Mouse (Mus musculus) layer of hippocampus, adult 9-11 months (tissue): ENCODE measurements at regions not wholly inside any gene's neighbourhood (a gene's known extent, or its start where the extent isn't known, plus 50 kb on each side); places are given as distances from the start of the nearest gene placed in this dataset.
A peak's percentile ranks its signal among the peaks of the same experiment; 100 is the strongest.

Experiments
- DNase-seq: peaks from one replicate; pipeline ENCODE4 v3.0.0; 2022

DNA sequence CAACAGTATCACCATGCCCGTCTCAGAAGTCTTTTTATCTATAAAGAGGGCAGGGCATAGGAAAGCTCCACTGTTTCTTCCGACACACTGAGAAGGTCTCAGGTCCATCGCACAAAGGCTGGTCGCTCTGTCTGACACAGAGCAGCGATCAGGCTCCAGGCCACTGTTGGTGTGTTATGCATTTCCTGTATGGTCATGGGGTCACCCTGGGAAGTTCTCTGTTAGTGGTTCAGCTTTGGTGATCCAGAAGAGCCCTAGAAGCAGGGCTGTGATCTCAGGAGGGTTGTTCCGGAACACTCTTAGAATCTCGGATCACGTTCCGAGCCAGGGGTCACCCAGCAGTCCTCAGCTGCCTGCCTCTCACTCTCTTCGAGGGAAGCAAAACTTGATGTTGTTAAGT lies 150.7 kb downstream of the Qrsl1 start:
- peak; percentile 8 for DNase-seq

DNA sequence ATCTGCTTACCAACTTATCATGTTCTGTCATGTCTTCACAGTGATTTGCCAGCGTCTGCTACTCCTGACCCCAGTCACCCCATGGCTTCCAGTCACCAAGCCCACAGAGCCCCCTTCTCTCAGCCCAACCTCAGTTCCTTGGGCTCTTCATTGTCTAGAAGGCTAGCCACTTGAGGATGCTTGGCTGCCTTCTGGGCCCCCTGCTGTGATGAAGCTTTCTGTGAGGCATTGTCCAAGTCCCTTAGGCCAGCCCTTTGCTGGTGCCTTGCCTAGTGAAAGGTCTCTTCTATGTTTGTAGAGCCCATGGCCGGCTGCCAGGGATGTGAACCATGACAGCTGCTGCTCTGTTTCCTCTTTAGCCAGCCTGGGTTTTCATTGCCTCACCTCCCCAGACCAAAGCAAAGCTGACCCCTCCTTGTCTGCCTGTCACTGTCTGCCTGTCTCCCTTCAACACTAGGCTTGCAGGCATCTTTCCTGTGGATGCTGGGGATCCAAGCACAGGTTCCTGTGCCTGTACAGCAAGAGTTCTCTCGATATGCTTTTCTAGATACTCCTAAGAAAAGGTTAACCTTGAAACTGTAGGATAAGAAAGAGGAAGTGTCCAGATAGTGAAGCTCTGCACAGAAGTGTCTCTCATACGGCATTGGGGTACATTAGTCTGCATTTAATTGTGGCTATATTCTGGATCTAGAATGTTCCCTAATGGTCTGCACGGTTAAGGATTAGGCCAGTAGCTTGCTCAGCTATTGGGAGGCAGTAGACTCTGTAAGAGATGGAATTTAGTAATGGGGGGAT lies 149.5 kb downstream of the Qrsl1 start:
- peak; percentile 78 for DNase-seq

DNA sequence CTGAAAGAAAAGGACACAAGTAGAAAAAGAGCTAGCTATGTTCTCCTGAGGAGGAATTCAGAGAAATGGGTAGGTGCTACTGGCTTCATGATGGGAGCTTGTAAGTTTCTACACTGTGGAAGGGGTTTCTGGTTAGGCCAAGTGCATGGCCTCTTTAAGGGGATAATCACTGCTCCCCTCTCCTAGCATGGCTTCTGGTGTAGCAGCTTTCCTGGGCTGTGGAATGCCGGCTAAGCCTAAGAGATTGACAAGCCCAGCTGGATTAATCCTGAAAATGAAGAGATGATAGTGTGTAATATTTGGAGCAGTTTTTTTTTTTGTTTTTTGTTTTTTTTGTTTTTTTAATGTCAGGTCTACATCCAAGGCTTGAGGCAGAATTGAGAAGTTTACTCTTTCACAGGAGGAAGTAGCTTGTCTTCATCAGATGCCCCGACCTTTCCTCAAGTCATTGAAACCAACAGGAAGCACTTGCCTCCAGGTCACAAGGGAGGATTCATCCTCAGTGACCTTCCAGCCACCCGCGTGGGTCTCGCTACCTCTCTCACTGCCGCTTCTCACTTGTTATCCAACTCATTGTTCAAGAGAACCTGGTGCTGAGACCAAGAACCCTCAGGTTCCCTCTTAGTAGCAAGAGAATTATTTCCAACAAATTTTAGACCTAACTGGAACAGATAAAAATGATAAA lies 144.5 kb downstream of the Qrsl1 start:
- DNase-seq = no peak

DNA sequence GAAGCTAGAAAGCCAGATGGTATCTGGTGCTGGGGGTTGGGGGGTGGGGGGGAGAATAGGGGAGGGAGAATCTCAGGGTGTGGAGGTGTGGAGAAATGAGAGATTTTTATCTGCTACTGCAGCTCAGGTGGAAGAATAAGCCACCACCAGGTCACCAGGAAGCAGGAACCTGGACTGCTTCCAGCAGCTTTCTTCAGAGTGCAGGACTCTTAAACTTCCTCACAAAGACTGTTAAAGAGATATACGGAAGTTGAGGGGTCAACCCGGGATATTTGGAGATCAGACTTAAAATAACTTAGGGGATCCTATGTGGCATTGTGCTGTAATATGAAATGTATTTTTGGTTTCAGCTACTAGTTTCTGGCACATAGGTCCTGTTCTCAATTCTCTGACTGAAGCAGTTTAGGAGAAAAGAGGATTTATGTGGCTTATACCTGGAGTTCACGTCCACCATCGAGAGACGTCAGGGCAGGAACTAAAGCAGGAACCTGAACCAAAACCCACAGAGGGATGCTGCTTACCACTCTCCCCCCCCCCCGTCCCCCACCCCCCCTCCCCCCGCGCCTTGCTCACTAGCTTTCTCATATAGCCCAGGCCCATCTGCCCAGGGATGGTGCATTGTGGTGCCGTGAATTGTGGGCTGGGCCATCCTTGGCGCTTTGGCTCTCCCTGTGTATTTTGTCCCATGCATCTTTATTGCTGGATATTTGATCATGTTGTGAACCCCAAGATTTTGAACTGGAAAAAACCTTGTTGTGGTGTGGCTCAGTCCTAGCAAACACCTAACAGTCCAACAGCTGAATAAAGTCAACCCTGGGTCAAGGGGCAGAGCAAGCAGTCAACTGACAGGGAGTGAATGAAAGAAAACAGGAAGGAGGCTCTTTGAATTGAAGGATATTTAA lies 143.2 kb downstream of the Qrsl1 start:
- DNase-seq = no peak

DNA sequence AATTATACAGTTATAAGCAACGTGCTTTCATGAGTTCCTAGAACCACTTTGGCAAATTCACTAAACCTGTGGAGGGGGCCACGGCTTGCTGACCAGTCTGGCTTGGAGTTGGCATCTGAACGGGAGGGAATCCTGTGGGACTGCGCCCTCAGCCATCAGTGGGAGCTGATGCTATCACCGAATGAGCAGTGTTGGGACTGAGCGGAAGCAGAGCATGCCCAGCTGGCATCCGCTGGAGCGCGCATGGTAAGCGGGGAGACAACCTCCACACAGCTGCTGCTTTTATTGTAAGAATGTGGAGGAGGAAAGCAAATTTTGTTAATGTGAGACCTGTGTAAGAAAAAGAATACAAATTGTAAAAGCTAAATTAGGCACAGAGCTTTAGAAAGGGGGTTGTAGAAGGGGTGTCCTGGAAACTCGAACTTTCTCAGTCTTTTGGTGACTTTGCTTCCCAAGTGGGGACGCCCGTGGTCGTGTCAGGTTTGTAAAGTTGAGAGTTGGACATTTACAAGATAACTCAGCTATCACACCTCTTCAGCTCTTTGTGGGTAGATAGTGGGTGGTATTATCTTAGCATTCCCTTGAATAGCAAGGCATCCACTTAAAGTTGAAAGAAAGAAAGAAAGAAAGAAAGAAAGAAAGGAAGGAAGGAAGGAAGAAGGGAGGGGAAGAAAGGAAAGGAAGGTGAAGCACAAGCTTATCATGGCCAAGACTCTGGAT lies 142.2 kb downstream of the Qrsl1 start:
- peak; percentile 13 for DNase-seq

DNA sequence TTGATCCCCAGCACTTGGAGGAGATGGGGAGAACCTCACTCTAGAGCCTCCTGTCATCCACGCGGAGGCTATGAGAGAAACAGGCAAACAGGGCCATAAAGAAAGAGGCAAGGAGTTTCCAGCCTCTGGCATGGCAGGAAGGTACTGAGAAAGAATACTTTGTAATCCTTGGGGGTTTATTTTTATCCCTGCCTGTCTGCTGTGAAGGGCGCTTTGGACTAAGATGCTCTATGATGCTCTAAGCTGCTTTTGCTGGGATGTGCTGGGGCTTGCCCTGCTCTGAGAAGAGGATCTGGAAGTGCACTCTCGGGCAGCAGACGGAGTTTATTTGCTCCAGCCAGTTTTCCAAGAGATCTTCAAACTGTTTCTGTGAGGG lies 141.7 kb downstream of the Qrsl1 start:
- DNase-seq = no peak

DNA sequence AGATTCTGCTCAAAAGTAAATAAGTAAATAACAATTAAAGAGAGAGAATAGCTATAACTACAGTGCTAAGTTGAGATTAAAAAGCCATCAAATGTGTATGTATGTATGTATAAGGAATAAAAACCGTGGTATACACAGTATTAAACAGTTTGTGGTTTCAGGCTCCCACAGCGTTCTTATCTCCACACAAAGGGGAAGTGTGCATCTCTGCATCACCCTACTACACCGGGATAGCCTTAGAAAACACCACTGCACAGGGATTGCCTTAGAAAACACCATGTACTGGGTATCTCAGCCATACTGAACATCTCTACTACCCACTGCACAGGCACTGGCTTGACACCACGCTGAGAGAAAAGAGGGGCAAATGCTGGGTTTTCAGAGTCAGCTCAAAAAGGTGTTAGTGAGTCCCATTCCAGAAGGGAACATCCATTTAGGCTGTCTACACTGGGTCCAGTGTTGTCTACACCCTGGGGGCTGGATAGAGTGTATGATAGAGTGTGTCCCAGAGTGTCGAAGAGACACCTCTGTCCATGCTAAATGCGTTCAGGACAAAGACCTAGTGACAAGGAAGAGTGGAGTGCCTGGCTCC lies 139.5 kb downstream of the Qrsl1 start:
- DNase-seq = no peak

DNA sequence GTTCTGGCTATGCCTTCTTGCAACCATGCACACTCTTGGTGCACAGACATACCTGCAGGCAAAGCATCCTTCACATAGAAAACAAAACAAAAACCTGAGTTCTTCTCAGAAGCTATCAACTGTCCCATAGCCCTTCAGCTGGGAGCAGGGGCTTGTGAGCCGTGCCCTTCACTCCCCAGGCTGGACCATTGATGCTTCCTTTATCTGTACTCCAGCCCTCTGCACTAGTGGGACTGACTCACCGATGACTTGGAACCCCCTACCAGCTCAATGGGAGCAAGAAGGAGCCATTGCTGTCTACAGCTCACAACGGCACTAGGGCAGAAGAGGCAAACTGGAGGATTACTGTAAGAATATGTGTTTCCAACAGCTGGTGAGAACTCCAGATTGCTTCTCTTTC lies 137.0 kb downstream of the Qrsl1 start:
- DNase-seq = no peak

DNA sequence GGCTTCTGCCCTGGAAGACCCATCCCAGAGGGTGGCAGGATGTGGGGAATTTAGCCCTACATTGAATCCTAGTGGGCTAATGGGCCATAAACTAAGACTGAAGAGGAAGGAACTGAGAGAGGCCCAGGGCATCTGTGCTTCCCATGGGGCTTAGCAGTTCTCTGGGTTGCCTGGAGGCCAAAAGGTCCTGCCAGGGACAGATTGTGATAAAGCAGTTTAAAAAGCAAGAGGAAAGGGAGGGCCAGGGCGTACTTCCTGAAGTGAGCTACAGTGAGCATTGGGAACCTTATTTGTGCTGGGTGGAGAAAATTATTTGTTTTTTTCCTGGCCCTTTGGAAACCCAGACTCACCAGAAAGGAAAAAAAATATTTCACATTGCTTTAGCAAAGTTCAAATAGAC lies 136.3 kb downstream of the Qrsl1 start:
- no peak for DNase-seq

DNA sequence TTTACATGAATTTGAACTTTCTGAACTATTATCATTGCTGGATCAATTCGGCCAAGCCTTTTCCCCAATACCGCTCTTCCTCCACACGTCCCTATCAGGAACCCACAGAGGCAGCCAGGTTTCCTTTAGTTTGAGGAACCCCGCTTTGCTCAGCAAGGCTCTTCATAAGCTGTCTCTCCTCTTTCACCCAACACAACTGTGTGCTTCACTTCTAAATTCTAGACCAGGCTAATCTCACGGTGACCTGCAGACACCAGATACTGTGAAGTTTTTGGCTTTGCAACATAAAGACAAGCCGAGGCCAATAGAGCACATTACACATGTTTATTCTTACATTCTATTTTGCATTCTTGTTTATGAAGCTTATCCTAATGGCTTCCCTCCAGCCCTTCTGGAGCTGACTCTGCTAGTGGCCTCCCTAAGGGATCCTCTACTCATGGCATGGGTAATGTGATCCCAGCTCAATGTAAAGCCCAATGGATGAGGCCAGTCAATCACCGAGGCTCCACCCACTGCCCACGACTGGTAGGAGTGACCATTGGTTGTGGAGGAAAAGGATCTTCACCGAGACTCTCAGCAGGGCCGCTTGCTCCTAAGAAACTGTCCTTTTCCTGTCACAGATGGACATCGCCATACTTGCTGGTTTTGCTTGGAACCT lies 135.6 kb downstream of the Qrsl1 start:
- DNase-seq = no peak

DNA sequence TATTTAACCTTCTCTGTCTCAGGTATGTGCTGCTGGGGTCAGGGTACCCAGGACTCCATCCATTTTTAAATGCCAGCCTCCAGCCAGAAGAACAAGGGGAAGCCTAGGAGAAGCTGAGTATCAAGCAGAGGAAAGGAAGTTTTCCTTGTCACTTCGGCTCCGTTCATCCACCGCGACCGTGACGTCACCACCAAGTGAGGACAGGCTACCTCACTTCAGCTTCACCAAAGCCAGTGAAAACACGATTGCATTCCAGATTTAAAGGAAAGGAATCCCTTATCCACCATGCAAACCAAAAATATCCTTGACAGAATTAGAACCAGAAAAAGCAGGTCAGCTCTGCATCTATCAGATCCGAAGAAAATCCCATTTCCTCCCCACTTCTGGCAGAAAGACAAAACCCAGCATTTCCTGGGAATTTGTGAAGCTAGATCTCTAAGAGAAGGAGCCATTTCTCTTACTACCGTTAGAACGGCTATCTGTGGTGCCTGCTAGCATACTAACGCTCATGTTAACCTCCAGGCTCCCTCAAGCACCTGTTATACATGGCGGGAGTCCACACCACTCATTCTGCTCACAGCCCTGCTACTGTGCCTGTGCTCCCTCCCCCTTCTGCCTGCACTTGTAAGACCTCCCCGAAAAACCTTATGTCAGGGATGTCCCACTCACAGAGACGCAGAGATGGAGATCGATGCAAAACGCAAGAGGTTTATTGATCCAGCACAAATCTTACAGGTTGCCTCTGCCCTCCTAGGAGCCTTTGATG lies 133.4 kb downstream of the Qrsl1 start:
- no peak for DNase-seq

DNA sequence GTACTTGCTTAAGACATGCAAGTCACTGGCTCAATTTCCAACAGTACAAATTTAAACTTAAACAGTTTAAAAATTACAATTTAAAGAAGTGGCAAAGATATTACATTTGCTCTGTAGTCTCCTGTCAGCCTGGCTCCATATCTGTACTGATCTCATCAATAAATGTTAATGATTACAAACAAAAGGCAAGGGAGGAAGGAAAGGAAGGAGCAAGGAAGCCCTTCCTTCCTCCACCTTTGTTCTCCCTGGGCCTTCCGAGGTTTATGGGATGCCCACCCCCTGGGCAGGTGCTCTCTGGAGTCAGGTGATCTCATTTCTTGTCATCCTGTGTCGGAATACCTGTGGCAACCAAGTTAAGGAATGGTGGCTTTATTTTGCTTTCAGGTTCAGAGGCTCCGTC lies 132.5 kb downstream of the Qrsl1 start:
- no peak for DNase-seq

DNA sequence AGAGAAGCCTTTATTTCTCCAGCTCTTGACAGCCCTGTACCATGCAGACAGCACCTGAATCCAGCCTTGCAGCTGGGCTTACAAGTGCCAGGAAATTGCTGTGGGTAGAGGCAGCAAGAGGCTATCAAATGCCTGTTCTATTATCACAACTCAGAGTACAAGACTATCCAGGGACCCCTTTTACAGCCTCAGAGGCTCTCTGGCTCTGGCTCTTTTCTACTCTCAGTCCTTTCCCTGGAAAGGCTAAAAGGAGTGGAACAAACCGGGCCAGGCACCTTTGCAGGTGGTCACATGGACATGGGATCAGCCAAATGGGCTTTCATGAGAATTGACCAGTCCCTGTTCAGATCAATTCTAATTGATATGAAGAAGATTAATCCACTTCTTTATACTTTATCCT lies 125.7 kb downstream of the Qrsl1 start:
- no peak for DNase-seq

DNA sequence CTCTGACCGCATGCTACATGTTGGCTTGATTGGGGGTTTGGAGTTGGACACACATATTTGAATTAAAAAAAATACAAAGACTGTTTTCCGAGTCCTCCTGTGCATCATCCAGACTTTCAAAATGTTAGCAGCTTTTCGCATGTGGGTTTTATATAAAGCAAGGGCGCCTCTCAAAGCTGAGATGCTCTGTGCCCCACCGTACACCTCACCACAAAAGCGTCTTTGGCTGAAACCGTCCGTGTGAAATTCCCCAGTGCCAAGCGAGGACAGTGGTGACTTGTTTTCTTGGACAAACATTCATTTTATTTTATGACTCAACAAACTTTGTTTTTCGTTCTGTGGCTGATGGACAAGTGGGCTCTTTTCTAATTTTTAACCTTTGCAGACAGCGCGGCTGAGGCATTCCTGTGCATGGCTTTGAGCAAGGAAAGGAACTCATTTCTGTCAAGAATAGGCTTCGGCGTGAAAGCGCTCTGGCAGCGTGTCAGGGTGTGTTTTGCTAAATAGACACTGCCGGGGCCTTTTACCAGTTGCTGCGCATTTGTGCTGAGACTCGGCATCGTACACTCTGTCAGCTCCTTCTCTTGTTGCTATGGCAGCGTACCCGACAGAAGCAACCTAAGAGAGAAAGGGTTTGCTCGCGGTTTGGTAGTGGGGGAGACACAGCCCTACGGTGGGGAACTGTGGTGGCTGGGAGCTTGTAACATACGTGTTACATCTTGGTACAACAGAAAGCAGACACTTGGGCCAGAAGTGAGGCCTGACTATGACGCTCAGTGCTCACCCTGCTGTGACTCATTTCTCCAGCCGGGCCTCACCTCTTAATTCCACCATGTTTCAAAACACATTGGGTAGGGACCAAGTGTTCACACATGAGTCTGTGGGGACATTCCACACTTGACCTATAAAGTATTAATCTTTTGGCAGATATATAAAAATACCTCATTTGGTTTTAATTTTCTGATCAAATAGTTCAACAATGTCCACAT lies 123.6 kb downstream of the Qrsl1 start:
- DNase-seq = peak; percentile 44

DNA sequence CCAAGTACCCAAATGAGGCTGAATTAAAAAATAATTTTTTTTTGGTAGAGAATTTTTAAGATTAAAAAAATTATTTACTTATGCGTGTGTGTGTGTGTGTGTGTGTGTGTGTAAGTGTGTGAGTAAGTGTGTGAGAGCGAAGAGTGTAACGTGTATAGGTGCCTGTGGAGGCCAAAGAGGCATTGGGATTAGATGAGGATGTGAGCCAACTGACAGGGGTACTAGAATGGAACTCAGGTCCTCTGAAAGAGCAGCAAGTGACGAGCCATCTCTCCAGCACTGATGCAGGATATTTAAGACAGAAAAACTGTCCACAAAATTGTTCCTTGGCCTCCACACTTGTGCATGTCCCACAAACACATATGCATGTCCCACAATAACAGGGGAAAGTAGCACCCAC lies 121.0 kb downstream of the Qrsl1 start:
- DNase-seq = no peak

DNA sequence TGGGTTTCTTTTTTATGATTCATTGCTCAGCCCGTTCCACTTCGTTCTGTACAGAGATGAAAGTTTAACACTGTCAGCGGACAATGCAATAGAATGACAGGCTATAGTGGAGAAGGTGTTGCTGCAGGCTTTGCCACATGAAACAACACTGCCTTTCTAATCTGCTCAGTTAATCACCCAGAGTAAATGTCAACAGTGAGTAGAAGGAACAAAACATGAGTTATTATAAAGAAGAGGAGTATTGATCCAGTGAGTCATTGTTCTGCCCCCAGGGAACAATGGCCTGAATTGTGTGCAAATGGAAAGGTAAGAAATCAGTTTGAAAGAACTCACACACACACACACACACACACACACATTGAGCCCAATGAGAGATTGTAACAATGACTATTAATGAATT lies 118.2 kb downstream of the Qrsl1 start:
- DNase-seq = no peak

DNA sequence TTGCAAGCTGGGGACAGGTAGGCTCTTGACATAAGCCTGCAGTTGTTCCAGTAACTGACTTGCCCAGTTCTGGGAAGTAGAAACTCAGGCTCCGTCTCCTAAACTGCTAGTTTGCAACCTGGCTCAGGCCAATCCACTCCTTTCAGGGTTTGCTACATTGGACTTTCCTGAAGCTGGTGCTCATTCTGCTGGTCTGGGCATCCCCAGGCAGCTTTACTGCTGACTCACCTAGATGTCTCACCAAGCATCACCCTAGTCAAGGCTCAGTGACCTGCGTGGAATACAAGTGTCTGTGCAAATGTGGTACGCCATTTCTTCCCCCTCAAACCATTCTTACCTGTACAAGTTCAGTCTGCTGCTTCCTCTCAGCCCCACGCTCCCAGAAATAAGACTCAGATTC lies 110.8 kb downstream of the Qrsl1 start:
- no peak for DNase-seq

DNA sequence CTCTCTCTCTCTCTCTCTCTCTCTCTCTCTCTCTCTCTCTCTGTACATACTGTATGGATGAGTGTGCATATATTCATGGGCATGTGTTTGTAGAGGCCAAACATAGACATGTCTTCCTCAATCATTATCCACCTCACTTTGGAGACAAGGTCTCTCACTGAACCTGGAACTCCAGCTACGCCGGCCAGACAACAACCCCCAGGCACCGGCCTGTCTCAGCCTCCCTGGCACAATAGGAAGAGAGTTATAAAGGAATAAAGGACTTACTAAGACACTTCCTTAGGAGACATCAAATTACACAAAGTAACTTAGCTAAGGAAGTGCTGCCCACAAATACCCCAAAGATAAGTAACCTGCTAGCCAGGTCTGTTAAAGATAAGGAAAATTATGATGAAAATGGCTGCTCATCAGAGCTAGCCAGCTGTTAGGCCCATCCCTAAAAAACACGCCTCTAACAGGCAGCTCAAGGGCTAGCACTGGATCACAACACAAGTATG lies 110.0 kb downstream of the Qrsl1 start:
- DNase-seq = no peak

DNA sequence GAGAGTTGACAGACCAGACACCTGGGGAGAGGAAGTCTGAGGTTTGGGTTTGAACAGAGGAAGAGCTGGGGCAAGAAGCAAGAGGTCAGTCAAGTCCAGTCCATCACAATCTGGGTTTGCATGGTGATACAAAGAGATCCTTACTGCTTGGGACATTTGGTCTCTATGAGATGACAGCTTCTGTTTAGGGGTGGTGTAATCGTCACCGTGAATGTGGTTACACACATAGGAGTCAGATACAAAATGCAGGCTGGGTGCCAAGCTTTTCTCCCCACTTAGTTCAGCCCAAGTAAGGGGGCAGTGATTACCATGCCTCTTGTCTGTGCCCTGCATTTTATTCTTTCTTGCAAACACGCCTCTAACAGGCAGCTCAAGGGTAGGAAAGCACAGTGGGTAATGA lies 108.9 kb downstream of the Qrsl1 start:
- no peak for DNase-seq

DNA sequence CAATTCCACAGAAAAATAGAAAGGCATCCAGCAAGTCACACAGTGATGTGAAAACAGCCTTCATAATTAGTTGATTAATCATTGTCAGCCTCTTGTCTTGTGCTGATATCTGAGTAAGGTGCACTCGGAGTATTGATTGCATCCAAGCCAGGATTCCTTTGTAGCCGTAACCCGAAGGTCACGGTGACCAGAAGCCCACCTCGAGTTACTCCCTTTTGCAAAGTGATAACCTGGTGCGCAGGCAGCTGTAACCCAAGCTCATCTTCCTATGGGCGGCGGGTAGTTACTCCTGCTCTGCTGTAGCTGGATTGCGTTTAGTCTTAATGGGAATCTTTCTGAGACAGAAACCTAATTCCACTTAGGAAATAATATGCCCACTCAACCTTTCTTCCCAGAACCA lies 107.0 kb downstream of the Qrsl1 start:
- DNase-seq = no peak
